Mouse (Mus musculus): Measurements from ENCODE around the gene Lsmem1. TPM values are rescaled to one million over a fixed set of nuclear protein-coding genes. Genes with fewer than 3 reads are reported as not detected.

The Lsmem1 gene
- polyA plus RNA-seq, 1 experiment from 2014 or later, result not detected

GRCm38 (mm10) chr12:40232231-40232630 is 32.9 kb upstream of the Lsmem1 start:
- WGBS, result 88% methylated on average over 1 of the region's 1 CpGs
- DNase-seq (ENCODE audit: low spot score), result no peak
- Histone ChIP-seq H3K36me3 (ENCODE audit: control insufficient read depth, insufficient read depth, low read length) (no peaks in the 10 kb centered on the region), H3K9ac (ENCODE audit: low read length) (no peak overlapping the region), H3K4me2 (ENCODE audit: low read length) (no peak overlapping the region), H3K9me3 (ENCODE audit: control insufficient read depth, low read length) (no peaks in the 10 kb centered on the region), H3K27ac (ENCODE audit: low read depth) (no peak overlapping the region), H3K4me1 (replicated peaks; ENCODE audit: control insufficient read depth, insufficient read depth, low read length) (no peaks in the 10 kb centered on the region), H3K4me3 (ENCODE audit: low read depth, low read length) (no peak overlapping the region), H3K27me3 (replicated peaks; ENCODE audit: control insufficient read depth, insufficient read depth, low read length) (no peaks in the 10 kb centered on the region)
- no peak for ATAC-seq (replicated peaks; ENCODE audit: low FRiP score, low TSS enrichment, low read depth)

GRCm38 (mm10) chr12:40231632-40232031 is 32.3 kb upstream of the Lsmem1 start:
- Histone ChIP-seq H3K4me1 (replicated peaks; ENCODE audit: control insufficient read depth, insufficient read depth, low read length) (no peaks in the 10 kb centered on the region), H3K4me3 (ENCODE audit: low read depth, low read length) (no peak overlapping the region), H3K27ac (ENCODE audit: low read depth) (no peak overlapping the region), H3K36me3 (ENCODE audit: control insufficient read depth, insufficient read depth, low read length) (no peaks in the 10 kb centered on the region), H3K27me3 (replicated peaks; ENCODE audit: control insufficient read depth, insufficient read depth, low read length) (no peaks in the 10 kb centered on the region), H3K9me3 (ENCODE audit: control insufficient read depth, low read length) (no peaks in the 10 kb centered on the region), H3K4me2 (ENCODE audit: low read length) (no peak overlapping the region), H3K9ac (ENCODE audit: low read length) (no peak overlapping the region)
- ATAC-seq (replicated peaks; ENCODE audit: low FRiP score, low TSS enrichment, low read depth) (no peak), DNase-seq (ENCODE audit: low spot score) (no peak)
- 85% methylated on average over 2 of the region's 2 CpGs for WGBS

- Histone ChIP-seq H3K4me2 (ENCODE audit: low read length) (no peak overlapping the region), H3K9ac (ENCODE audit: low read length) (no peak overlapping the region), H3K27me3 (replicated peaks; ENCODE audit: control insufficient read depth, insufficient read depth, low read length) (no peaks in the 10 kb centered on the region), H3K9me3 (ENCODE audit: control insufficient read depth, low read length) (no peaks in the 10 kb centered on the region), H3K4me1 (replicated peaks; ENCODE audit: control insufficient read depth, insufficient read depth, low read length) (peaks cover 14% of the 10 kb centered on the region), H3K36me3 (ENCODE audit: control insufficient read depth, insufficient read depth, low read length) (no peaks in the 10 kb centered on the region), H3K27ac (ENCODE audit: low read depth) (no peak overlapping the region), H3K4me3 (ENCODE audit: low read depth, low read length) (no peak overlapping the region)
- 95% methylated on average over 9 of the region's 9 CpGs for WGBS
- DNase-seq (ENCODE audit: low spot score), result no peak
- ATAC-seq (replicated peaks; ENCODE audit: low FRiP score, low TSS enrichment, low read depth), result no peak
Observed at GRCm38 (mm10) chr12:40224171-40224880, 25.0 kb upstream of the Lsmem1 start.

GRCm38 (mm10) chr12:40223676-40224075 is 24.4 kb upstream of the Lsmem1 start:
- peak overlapping the region; percentile 56 for H3K4me2 ChIP-seq (ENCODE audit: low read length)
- peaks cover 14% of the 10 kb centered on the region for H3K4me1 ChIP-seq (replicated peaks; ENCODE audit: control insufficient read depth, insufficient read depth, low read length)
- peak overlapping the region; percentile 99 for H3K4me3 ChIP-seq (ENCODE audit: low read depth, low read length)
- no peak for ATAC-seq (replicated peaks; ENCODE audit: low FRiP score, low TSS enrichment, low read depth)
- no peaks in the 10 kb centered on the region for H3K27me3 ChIP-seq (replicated peaks; ENCODE audit: control insufficient read depth, insufficient read depth, low read length)
- 49% methylated on average over 10 of the region's 10 CpGs for WGBS
- H3K27ac ChIP-seq (ENCODE audit: low read depth), result peak overlapping the region; percentile 28; the same call in 1 of the 2 replicates
- H3K36me3 ChIP-seq (ENCODE audit: control insufficient read depth, insufficient read depth, low read length), result no peaks in the 10 kb centered on the region
- no peak for DNase-seq (ENCODE audit: low spot score)
- peak overlapping the region; percentile 41 for H3K9ac ChIP-seq (ENCODE audit: low read length)
- H3K9me3 ChIP-seq (ENCODE audit: control insufficient read depth, low read length), result no peaks in the 10 kb centered on the region

- under 1% methylated on average over 47 of the region's 47 CpGs for WGBS
- Histone ChIP-seq H3K27me3 (replicated peaks; ENCODE audit: control insufficient read depth, insufficient read depth, low read length) (no peaks in the 10 kb centered on the region), H3K4me1 (replicated peaks; ENCODE audit: control insufficient read depth, insufficient read depth, low read length) (peaks cover 14% of the 10 kb centered on the region), H3K4me2 (ENCODE audit: low read length) (peak overlapping the region; percentile 93), H3K36me3 (ENCODE audit: control insufficient read depth, insufficient read depth, low read length) (no peaks in the 10 kb centered on the region), H3K9me3 (ENCODE audit: control insufficient read depth, low read length) (no peaks in the 10 kb centered on the region), H3K4me3 (ENCODE audit: low read depth, low read length) (peak overlapping the region; percentile 99), H3K27ac (ENCODE audit: low read depth) (peak overlapping the region; percentile 97), H3K9ac (ENCODE audit: low read length) (peak overlapping the region; percentile 93)
- peak; percentile 98 for DNase-seq (ENCODE audit: low spot score)
- peak; percentile 99 for ATAC-seq (replicated peaks; ENCODE audit: low FRiP score, low TSS enrichment, low read depth)
Observed at GRCm38 (mm10) chr12:40223082-40223619, 23.9 kb upstream of the Lsmem1 start.

- ATAC-seq (replicated peaks; ENCODE audit: low FRiP score, low TSS enrichment, low read depth) (peak; percentile 94), DNase-seq (ENCODE audit: low spot score) (peak; percentile 92)
- H3K27me3 ChIP-seq (replicated peaks; ENCODE audit: control insufficient read depth, insufficient read depth, low read length), result no peaks in the 10 kb centered on the region
- peaks cover 14% of the 10 kb centered on the region for H3K4me1 ChIP-seq (replicated peaks; ENCODE audit: control insufficient read depth, insufficient read depth, low read length)
- no peaks in the 10 kb centered on the region for H3K9me3 ChIP-seq (ENCODE audit: control insufficient read depth, low read length)
- peak overlapping the region; percentile 97 for H3K27ac ChIP-seq (ENCODE audit: low read depth)
- peak overlapping the region; percentile 93 for H3K9ac ChIP-seq (ENCODE audit: low read length)
- peak overlapping the region; percentile 93 for H3K4me2 ChIP-seq (ENCODE audit: low read length)
- no peaks in the 10 kb centered on the region for H3K36me3 ChIP-seq (ENCODE audit: control insufficient read depth, insufficient read depth, low read length)
- under 1% methylated on average over 81 of the region's 81 CpGs for WGBS
- H3K4me3 ChIP-seq (ENCODE audit: low read depth, low read length), result peak overlapping the region; percentile 99
Observed at GRCm38 (mm10) chr12:40222251-40223081, 23.2 kb upstream of the Lsmem1 start.

- Histone ChIP-seq H3K27ac (ENCODE audit: low read depth) (no peak overlapping the region; the same call in 1 of the 2 replicates), H3K4me3 (ENCODE audit: low read depth, low read length) (peak overlapping the region; percentile 99), H3K27me3 (replicated peaks; ENCODE audit: control insufficient read depth, insufficient read depth, low read length) (no peaks in the 10 kb centered on the region), H3K36me3 (ENCODE audit: control insufficient read depth, insufficient read depth, low read length) (peaks cover 8% of the 10 kb centered on the region), H3K9ac (ENCODE audit: low read length) (peak overlapping the region; percentile 93), H3K4me1 (replicated peaks; ENCODE audit: control insufficient read depth, insufficient read depth, low read length) (peaks cover 14% of the 10 kb centered on the region), H3K4me2 (ENCODE audit: low read length) (peak overlapping the region; percentile 93), H3K9me3 (ENCODE audit: control insufficient read depth, low read length) (no peaks in the 10 kb centered on the region)
- no peak for DNase-seq (ENCODE audit: low spot score)
- 14% methylated on average over 5 of the region's 5 CpGs for WGBS
- ATAC-seq (replicated peaks; ENCODE audit: low FRiP score, low TSS enrichment, low read depth), result no peak
Observed at GRCm38 (mm10) chr12:40221611-40222010, 22.3 kb upstream of the Lsmem1 start.

- WGBS, result 14% methylated on average over 3 of the region's 3 CpGs
- H3K4me3 ChIP-seq (ENCODE audit: low read depth, low read length), result peak overlapping the region; percentile 99
- ATAC-seq (replicated peaks; ENCODE audit: low FRiP score, low TSS enrichment, low read depth) (no peak), DNase-seq (ENCODE audit: low spot score) (no peak)
- peak overlapping the region; percentile 93 for H3K4me2 ChIP-seq (ENCODE audit: low read length)
- H3K4me1 ChIP-seq (replicated peaks; ENCODE audit: control insufficient read depth, insufficient read depth, low read length), result peaks cover 14% of the 10 kb centered on the region
- no peaks in the 10 kb centered on the region for H3K27me3 ChIP-seq (replicated peaks; ENCODE audit: control insufficient read depth, insufficient read depth, low read length)
- H3K36me3 ChIP-seq (ENCODE audit: control insufficient read depth, insufficient read depth, low read length), result peaks cover 15% of the 10 kb centered on the region
- H3K9ac ChIP-seq (ENCODE audit: low read length), result peak overlapping the region; percentile 93
- H3K9me3 ChIP-seq (ENCODE audit: control insufficient read depth, low read length), result no peaks in the 10 kb centered on the region
- no peak overlapping the region for H3K27ac ChIP-seq (ENCODE audit: low read depth)
Observed at GRCm38 (mm10) chr12:40220896-40221295, 21.6 kb upstream of the Lsmem1 start.
